ENCODE assay signal across 9 mouse cellular contexts in genomic region chrX:164373081-164373480, GRCm38 (mm10). TPM values are rescaled to one million over a fixed set of nuclear protein-coding genes. Genes with fewer than 3 reads are reported as not detected.
DNase-seq lines count a peak whose midpoint lies in the region; ATAC-seq and TF ChIP-seq lines count a peak whose summit lies in the region.
"Had no signal": no experiment of that assay in that cellular context is flagged by ENCODE, and none has a peak within 500 bp of the region (broad histone marks: within the 10 kb centered on the region; RNA-seq: fewer than 3 reads in every experiment).

TSS of gene Vegfd (plus strand) at chrX:164373378.

- TF ChIP-seq CTCF in heart, postnatal 0 days (IDR thresholded peaks at IDR 0.05; ENCODE audit: low read depth): no peak

- no peak within 1 kb of the TSS for H3K4me3 ChIP-seq in embryonic facial prominence, embryonic 10.5 days
- no peak within 1 kb of the TSS for H3K4me3 ChIP-seq in heart, postnatal 0 days (ENCODE audit: low read depth, low read length)
- H3K4me3 ChIP-seq: embryonic facial prominence, embryonic 12.5 days had no signal

- intact Hi-C loops in left cerebral cortex, postnatal 10 days (cut with DNase I): no loop called here

- H3K27ac ChIP-seq in embryonic facial prominence, embryonic 10.5 days (replicated peaks): no peak within 1 kb of the TSS
- H3K27ac ChIP-seq in heart, postnatal 0 days (ENCODE audit: low read depth): no peak within 1 kb of the TSS
- H3K27ac ChIP-seq: embryonic facial prominence, embryonic 12.5 days had no signal

- no peak within 1 kb of the TSS for H3K4me2 ChIP-seq in heart, postnatal 0 days (ENCODE audit: low read depth, low read length)
- H3K4me2 ChIP-seq: embryonic facial prominence, embryonic 12.5 days had no signal

- no peaks in the 10 kb centered on the region for H3K4me1 ChIP-seq in embryonic facial prominence, embryonic 10.5 days
- no peaks in the 10 kb centered on the region for H3K4me1 ChIP-seq in heart, postnatal 0 days (ENCODE audit: control insufficient read depth, insufficient read depth)
- H3K4me1 ChIP-seq: embryonic facial prominence, embryonic 12.5 days had no signal

- peaks cover 30% of the 10 kb centered on the region for H3K27me3 ChIP-seq in embryonic facial prominence, embryonic 10.5 days (replicated peaks; ENCODE audit: low read depth, poor library complexity, severe bottlenecking)
- H3K27me3 ChIP-seq in heart, postnatal 0 days (ENCODE audit: control insufficient read depth, insufficient read depth, low read length): no peaks in the 10 kb centered on the region
- H3K27me3 ChIP-seq: embryonic facial prominence, embryonic 12.5 days had no signal

- whole genome bisulfite sequencing in embryonic facial prominence, embryonic 10.5 days: 40% methylated on average over 3 of the region's 3 CpGs
- WGBS in heart, postnatal 0 days: 19% methylated on average over 3 of the region's 3 CpGs

- DNase-seq in embryo, embryonic 10 days (ENCODE audit: low spot score): peak; percentile 44
- DNase-seq in embryo, embryonic 9.5 days (ENCODE audit: extremely low spot score): no peak
- DNase-seq in embryonic facial prominence, embryonic 10.5 days (ENCODE audit: low spot score): peak; percentile 11
- DNase-seq in heart, postnatal 0 days (ENCODE audit: low spot score): peak; percentile 38
- peak; percentile 21 to 26 for DNase-seq in left cerebral cortex, postnatal 10 days (ENCODE audit: extremely low spot score in 1 of 2, low spot score in 2 of 2)
- DNase-seq in right cerebral cortex, adult 2 months (ENCODE audit: low spot score in 2 of 2): peak; percentile 21 to 34
- DNase-seq in yolk sac, embryonic 10.5 days (ENCODE audit: low spot score): no peak

- no peaks in the 10 kb centered on the region for H3K36me3 ChIP-seq in embryonic facial prominence, embryonic 10.5 days (replicated peaks)
- H3K36me3 ChIP-seq in heart, postnatal 0 days (replicated peaks; ENCODE audit: control insufficient read depth, insufficient read depth, low read length): no peaks in the 10 kb centered on the region
- H3K36me3 ChIP-seq: embryonic facial prominence, embryonic 12.5 days had no signal

- no peak for ATAC-seq in heart, postnatal 0 days (ENCODE audit: insufficient read depth, low read depth)
- ATAC-seq in CD4-positive, CD25-positive, alpha-beta regulatory T cell, adult 4 months: no peak

- no peak within 1 kb of the TSS for H3K9ac ChIP-seq in heart, postnatal 0 days (replicated peaks; ENCODE audit: low read depth, low read length)
- H3K9ac ChIP-seq: embryonic facial prominence, embryonic 12.5 days had no signal

- no peak for TF ChIP-seq EP300 in heart, postnatal 0 days (IDR thresholded peaks at IDR 0.05; ENCODE audit: low read depth)

- no peaks in the 10 kb centered on the region for H3K9me3 ChIP-seq in embryonic facial prominence, embryonic 10.5 days
- H3K9me3 ChIP-seq in heart, postnatal 0 days (replicated peaks; ENCODE audit: control insufficient read depth, low read length): no peaks in the 10 kb centered on the region
- H3K9me3 ChIP-seq: embryonic facial prominence, embryonic 12.5 days had no signal

RNA-seq across cellular contexts. Expression of gene Vegfd, which starts in this region (rescaled TPM):
- 4.8 and 5.3 TPM in 2 replicates for polyA plus RNA-seq in embryonic facial prominence, embryonic 10.5 days (2016; fragmentation: Nextera tagmentation; extraction: Ambion mirVana)
- 0.08 and 2.0 TPM in 2 replicates for total RNA-seq in heart, postnatal 0 days (2014; rRNA removed; ENCODE audit: low replicate concordance)
- 1.6 and 2.0 TPM in 2 replicates for polyA plus RNA-seq in heart, postnatal 0 days (2015; fragmentation: Nextera tagmentation; extraction: Ambion mirVana)
- total RNA-seq in left cerebral cortex, postnatal 10 days (2021): 1 to 10 TPM; 3.3 to 3.6 TPM
- polyA plus RNA-seq in CD4-positive, CD25-positive, alpha-beta regulatory T cell, adult 4 months (2017; shearing (Covaris generic)): not detected

Comparison
In these comparisons a context has a peak if more than half of its experiments do, and no peak if none do; other contexts are left out.
1. DNase-seq: peak in embryo, embryonic 10 days (single experiment), embryonic facial prominence, embryonic 10.5 days (single experiment), heart, postnatal 0 days (single experiment), left cerebral cortex, postnatal 10 days (2 of 2) and right cerebral cortex, adult 2 months (2 of 2); none in embryo, embryonic 9.5 days (single experiment) and yolk sac, embryonic 10.5 days (single experiment).